8 mouse cellular contexts compared by ENCODE assay signal in genomic region chr11:94086966-94087365, GRCm38 (mm10).
DNase-seq lines count a peak whose midpoint lies in the region; ATAC-seq and TF ChIP-seq lines count a peak whose summit lies in the region.
"Not testable (repeated sequence)": the region's sequence is repeated elsewhere in the genome, so short reads cannot be mapped to it uniquely, and the experiment has no call there.

No protein-coding gene starts in this region.

- not testable (repeated sequence) for H3K4me3 ChIP-seq in hindbrain, postnatal 0 days (ENCODE audit: low read length)

- peaks cover 60% of the 10 kb centered on the region for H3K36me3 ChIP-seq in hindbrain, postnatal 0 days (ENCODE audit: insufficient read depth, low read length)

- not testable (repeated sequence) for H3K9me3 ChIP-seq in hindbrain, postnatal 0 days (ENCODE audit: low read length)

- ATAC-seq in hindbrain, postnatal 0 days, result not testable (repeated sequence)
- peak; percentile 86 for ATAC-seq in megakaryocyte, adult 5-6 weeks (ENCODE audit: poor library complexity, severe bottlenecking)

- not testable (repeated sequence) for H3K27me3 ChIP-seq in hindbrain, postnatal 0 days (ENCODE audit: insufficient read depth, low read length)

- not testable (repeated sequence) for H3K9ac ChIP-seq in hindbrain, postnatal 0 days (replicated peaks; ENCODE audit: low read length)

- not testable (repeated sequence) for H3K4me2 ChIP-seq in hindbrain, postnatal 0 days (ENCODE audit: low read depth, low read length)

- peak; percentile 89 for DNase-seq in CD4-positive, CD25-positive, alpha-beta regulatory T cell, adult 2 months (ENCODE audit: low read depth, low spot score)
- DNase-seq in ZHBTc4 (ENCODE audit: low read depth, low spot score), result peak; percentile 85
- DNase-seq in cerebellum, postnatal 10 days, result peak; percentile 39 to 80
- DNase-seq in frontal cortex, adult 2 months (ENCODE audit: extremely low spot score in 1 of 2, low spot score in 1 of 2), result peak; percentile 29 to 80
- DNase-seq in hindbrain, postnatal 0 days (ENCODE audit: low spot score), result peak; percentile 90
- DNase-seq in layer of hippocampus, adult 9-11 months, result peak; percentile 32
- DNase-seq in spleen, postnatal 36 days (ENCODE audit: low spot score in 2 of 2), result peak; percentile 38 to 65

- peak; percentile 64 for TF ChIP-seq CTCF in hindbrain, postnatal 0 days (IDR thresholded peaks at IDR 0.05; ENCODE audit: low read depth)

- H3K27ac ChIP-seq in hindbrain, postnatal 0 days, result not testable (repeated sequence)

- H3K4me1 ChIP-seq in hindbrain, postnatal 0 days (ENCODE audit: insufficient read depth, low read length), result not testable (repeated sequence)

- WGBS in hindbrain, postnatal 0 days, result 84% methylated on average over 2 of the region's 2 CpGs

Comparison
In these comparisons a context has a peak if more than half of its experiments do, and no peak if none do; other contexts are left out.
1. DNase-seq: peak in every context shown above with its lines; median percentile 90 in hindbrain, postnatal 0 days; 89 in CD4-positive, CD25-positive, alpha-beta regulatory T cell, adult 2 months; 85 in ZHBTc4; 60 in cerebellum, postnatal 10 days; 54 in frontal cortex, adult 2 months; 52 in spleen, postnatal 36 days; 32 in layer of hippocampus, adult 9-11 months.